Mouse (Mus musculus): ENCODE measurements around the gene Phf5a.

- no peak for TF ChIP-seq CTCF (IDR thresholded peaks at IDR 0.05; ENCODE audit: low read depth, low read length)
- no peak for TF ChIP-seq POLR2A (IDR thresholded peaks at IDR 0.05; ENCODE audit: insufficient read depth, low read length)
Observed at GRCm38 (mm10) chr15:81814716-81815370, 56.9 kb downstream of the Phf5a start.
